Mouse (Mus musculus) C2C12 (cell line): ENCODE measurements around the gene Desi1. TPM values are rescaled to one million over a fixed set of nuclear protein-coding genes. Genes with fewer than 3 reads are reported as not detected.

Experiments
- H3K27me3 ChIP-seq: one replicate; pipeline ENCODE4 v1.6.1; 2011; ENCODE audit not compliant: control insufficient read depth, insufficient read depth, insufficient read length
- H3K36me3 ChIP-seq: one replicate; pipeline ENCODE4 v1.6.1; 2011; ENCODE audit not compliant: control insufficient read depth, insufficient read depth
- H3K4me3 ChIP-seq: one replicate; pipeline ENCODE4 v1.5.1; 2011; ENCODE audit warnings: mild to moderate bottlenecking, control low read depth; ENCODE audit not compliant: poor library complexity, insufficient read depth, severe bottlenecking
- H3K79me2 ChIP-seq: one replicate; pipeline ENCODE4 v1.6.1; 2011; ENCODE audit not compliant: control insufficient read depth, insufficient read depth
- H3K79me3 ChIP-seq: one replicate; pipeline ENCODE4 v1.6.1; 2011; ENCODE audit warnings: low read depth, control low read depth
- H3ac ChIP-seq: one replicate; pipeline ENCODE3; 2011; ENCODE audit warnings: low read depth; ENCODE audit not compliant: control insufficient read depth, insufficient read length
- CEBPB ChIP-seq: IDR thresholded peaks from one replicate; pipeline ENCODE4 v1.6.1; 2011; ENCODE audit warnings: low read depth, mild to moderate bottlenecking, control low read depth, moderate library complexity
- CTCF ChIP-seq: IDR thresholded peaks from one replicate; pipeline ENCODE4 v1.5.1; 2011; ENCODE audit not compliant: control insufficient read depth, insufficient read depth, insufficient read length
- FOSL1 ChIP-seq: IDR thresholded peaks from one replicate; pipeline ENCODE4 v1.8.0; 2011; ENCODE audit warnings: mild to moderate bottlenecking, low read length; ENCODE audit not compliant: poor library complexity, insufficient read depth, severe bottlenecking
- MAX ChIP-seq: IDR thresholded peaks from one replicate; pipeline ENCODE4 v1.6.1; 2011; ENCODE audit warnings: mild to moderate bottlenecking, control low read depth
- MYOD1 ChIP-seq: IDR thresholded peaks from one replicate; pipeline ENCODE4 v1.6.1; 2011; ENCODE audit warnings: low read depth; ENCODE audit not compliant: control insufficient read depth, insufficient read length
- MYOG ChIP-seq: IDR thresholded peaks from one replicate; pipeline ENCODE4 v1.6.1; 2011; ENCODE audit not compliant: control insufficient read depth, insufficient read length; ENCODE audit errors: extremely low read depth
- USF1 ChIP-seq: IDR thresholded peaks from one replicate; pipeline ENCODE4 v1.6.1; 2011; ENCODE audit warnings: low read depth, mild to moderate bottlenecking, control low read depth, moderate library complexity
- polyA plus RNA-seq: library from polyadenylated mRNA; unstranded; fragments of >200 nt; fragmentation: generic; extraction: Trizol; gene quantifications from one replicate; pipeline ENCODE4 v1.2.1, GENCODE M21; 2012; ENCODE audit warnings: missing spikeins

Gene Desi1
- polyA plus RNA-seq, 1 experiment: 56.6 TPM

- H3K27me3 ChIP-seq: no peaks in the 10 kb centered on the region
- H3K4me3 ChIP-seq: no peak overlapping the region
- TF ChIP-seq MYOD1 (no peak), MAX (no peak), CTCF (no peak), USF1 (no peak), FOSL1 (no peak), CEBPB (no peak), MYOG (no peak)
- no peaks in the 10 kb centered on the region for H3K79me3 ChIP-seq
- peaks cover 13% of the 10 kb centered on the region for H3K36me3 ChIP-seq
- H3ac ChIP-seq: no peak overlapping the region
- H3K79me2 ChIP-seq: no peaks in the 10 kb centered on the region
Observed at GRCm38 (mm10) chr15:81958906-81959305, 74.8 kb downstream of the Desi1 start.

DNA sequence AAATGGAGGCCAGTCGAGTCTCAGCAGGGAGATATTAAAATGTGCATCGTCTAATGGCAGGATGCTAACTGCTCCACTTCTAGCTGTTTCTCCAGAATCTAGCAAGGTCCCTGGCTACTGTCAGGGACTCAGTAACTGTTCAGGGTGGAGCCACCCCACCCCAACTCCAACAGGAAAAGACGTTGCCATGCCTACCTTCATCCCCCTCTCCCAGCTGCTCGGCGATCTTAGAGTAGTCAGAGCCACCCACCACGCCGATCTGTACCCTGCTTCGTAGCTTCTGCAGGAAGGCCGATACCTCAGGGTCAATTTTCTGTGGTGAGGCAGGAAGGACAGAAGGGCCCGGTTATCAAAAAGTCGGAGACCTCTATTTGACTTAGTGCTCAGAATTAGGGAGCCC is 76.1 kb downstream of the Desi1 start:
- no peak overlapping the region for H3K4me3 ChIP-seq

GRCm38 (mm10) chr15:81956457-81956856 is 77.2 kb downstream of the Desi1 start:
- no peaks in the 10 kb centered on the region for H3K79me2 ChIP-seq
- no peak overlapping the region for H3ac ChIP-seq
- peaks cover 13% of the 10 kb centered on the region for H3K36me3 ChIP-seq
- no peaks in the 10 kb centered on the region for H3K27me3 ChIP-seq
- H3K79me3 ChIP-seq: no peaks in the 10 kb centered on the region
- H3K4me3 ChIP-seq: no peak overlapping the region
- TF ChIP-seq CTCF: peak; percentile 96
- no peak for TF ChIP-seq MYOG
- no peak for TF ChIP-seq MYOD1
- no peak for TF ChIP-seq MAX
- no peak for TF ChIP-seq FOSL1
- TF ChIP-seq CEBPB: no peak
- TF ChIP-seq USF1: no peak

More for the DNA sequence above, 76.1 kb downstream of the Desi1 start:
- H3K79me2 ChIP-seq: no peaks in the 10 kb centered on the region
- TF ChIP-seq MYOG (no peak), CEBPB (no peak), CTCF (no peak), MYOD1 (no peak), MAX (no peak), FOSL1 (no peak), USF1 (no peak)
- H3K79me3 ChIP-seq: no peaks in the 10 kb centered on the region
- H3K36me3 ChIP-seq: peaks cover 13% of the 10 kb centered on the region
- H3ac ChIP-seq: no peak overlapping the region
- no peaks in the 10 kb centered on the region for H3K27me3 ChIP-seq

DNA sequence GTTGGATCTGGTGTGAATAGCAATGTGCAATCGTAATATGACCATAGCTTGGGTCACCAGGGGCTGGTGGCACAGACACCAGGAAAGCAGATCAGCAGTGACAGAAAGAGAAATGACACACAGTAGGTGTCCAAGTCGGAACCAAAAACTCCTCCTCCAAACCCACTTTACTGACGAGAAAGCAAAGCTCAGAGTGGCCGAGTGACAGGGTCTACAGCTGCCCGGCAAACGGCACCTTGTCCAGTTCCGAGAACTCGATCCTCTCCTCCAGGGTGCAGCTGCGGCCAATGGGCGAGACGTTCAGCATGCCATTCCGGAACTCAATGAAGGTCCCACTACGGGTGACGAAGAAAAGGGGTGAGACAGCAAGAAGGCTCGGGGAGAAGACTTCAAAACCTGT is 78.2 kb downstream of the Desi1 start:
- Histone ChIP-seq H3K4me3 (no peak overlapping the region), H3K27me3 (no peaks in the 10 kb centered on the region), H3K36me3 (peaks cover 20% of the 10 kb centered on the region), H3K79me3 (no peaks in the 10 kb centered on the region), H3ac (no peak overlapping the region), H3K79me2 (no peaks in the 10 kb centered on the region)
- TF ChIP-seq CTCF (no peak), FOSL1 (no peak), MAX (no peak), CEBPB (no peak), MYOG (no peak)

GRCm38 (mm10) chr15:81954716-81955115 is 78.9 kb downstream of the Desi1 start:
- H3K4me3 ChIP-seq: no peak overlapping the region
- H3K79me3 ChIP-seq: no peaks in the 10 kb centered on the region
- peaks cover 20% of the 10 kb centered on the region for H3K36me3 ChIP-seq
- H3K79me2 ChIP-seq: no peaks in the 10 kb centered on the region
- H3ac ChIP-seq: no peak overlapping the region
- TF ChIP-seq CTCF (no peak), MYOG (no peak), USF1 (no peak), FOSL1 (no peak), MAX (no peak), CEBPB (no peak), MYOD1 (no peak)
- H3K27me3 ChIP-seq: no peaks in the 10 kb centered on the region

DNA sequence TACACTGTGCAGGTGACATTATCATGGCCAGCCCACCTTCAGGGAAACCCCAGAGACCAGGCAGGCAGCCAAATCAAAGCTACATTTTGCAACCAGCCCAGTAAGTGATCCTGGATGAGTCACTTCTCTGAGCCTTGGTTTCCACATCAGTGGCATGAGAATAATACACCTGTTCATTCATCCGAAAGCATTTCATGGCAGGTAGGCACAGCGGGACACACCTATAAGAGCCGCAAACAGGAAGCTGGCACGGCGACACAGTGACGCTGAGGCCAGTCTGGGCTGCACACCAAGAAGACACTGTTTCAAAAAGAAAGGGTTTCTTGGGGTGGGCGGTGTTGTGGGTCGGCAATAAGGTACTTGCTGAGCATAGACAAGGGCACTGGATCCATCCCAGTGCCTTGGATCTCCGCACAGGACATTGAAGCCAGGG is 79.5 kb downstream of the Desi1 start:
- Histone ChIP-seq H3K4me3 (no peak overlapping the region), H3K27me3 (no peaks in the 10 kb centered on the region), H3K79me2 (no peaks in the 10 kb centered on the region), H3ac (no peak overlapping the region), H3K36me3 (peaks cover 20% of the 10 kb centered on the region), H3K79me3 (no peaks in the 10 kb centered on the region)
- TF ChIP-seq MYOD1: no peak
- TF ChIP-seq FOSL1: no peak
- no peak for TF ChIP-seq MYOG
- no peak for TF ChIP-seq CTCF
- TF ChIP-seq CEBPB: no peak
- no peak for TF ChIP-seq USF1
